Mouse (Mus musculus) megakaryocyte progenitor cell, adult 5-6 weeks (primary cell): ENCODE data around the gene Wfdc21. TPM values are rescaled to one million over a fixed set of nuclear protein-coding genes. Genes with fewer than 3 reads are reported as not detected.
A peak's percentile ranks its signal among the peaks of the same experiment; 100 is the strongest.

Source experiments
- ATAC-seq: replicated peaks from 2 replicates; pipeline ENCODE4 v1.8.0; 2016; ENCODE audit warnings: mild to moderate bottlenecking, moderate TSS enrichment, inconsistent platforms; ENCODE audit not compliant: poor library complexity
- total RNA-seq, 2 experiments: library from RNA; stranded (forward) in 1 of 2; stranded (reverse) in 1 of 2; fragments of 157-497, 149-512 nt in 1 of 2; fragments of 200-1000 nt in 1 of 2; gene quantifications; 2 replicates each; pipeline versions ENCODE4 v1.2.3 to v1.2.4; 2015 to 2017

The Wfdc21 gene
- total RNA-seq, 2 experiments from 2014 or later = 110 to 189 TPM

DNA sequence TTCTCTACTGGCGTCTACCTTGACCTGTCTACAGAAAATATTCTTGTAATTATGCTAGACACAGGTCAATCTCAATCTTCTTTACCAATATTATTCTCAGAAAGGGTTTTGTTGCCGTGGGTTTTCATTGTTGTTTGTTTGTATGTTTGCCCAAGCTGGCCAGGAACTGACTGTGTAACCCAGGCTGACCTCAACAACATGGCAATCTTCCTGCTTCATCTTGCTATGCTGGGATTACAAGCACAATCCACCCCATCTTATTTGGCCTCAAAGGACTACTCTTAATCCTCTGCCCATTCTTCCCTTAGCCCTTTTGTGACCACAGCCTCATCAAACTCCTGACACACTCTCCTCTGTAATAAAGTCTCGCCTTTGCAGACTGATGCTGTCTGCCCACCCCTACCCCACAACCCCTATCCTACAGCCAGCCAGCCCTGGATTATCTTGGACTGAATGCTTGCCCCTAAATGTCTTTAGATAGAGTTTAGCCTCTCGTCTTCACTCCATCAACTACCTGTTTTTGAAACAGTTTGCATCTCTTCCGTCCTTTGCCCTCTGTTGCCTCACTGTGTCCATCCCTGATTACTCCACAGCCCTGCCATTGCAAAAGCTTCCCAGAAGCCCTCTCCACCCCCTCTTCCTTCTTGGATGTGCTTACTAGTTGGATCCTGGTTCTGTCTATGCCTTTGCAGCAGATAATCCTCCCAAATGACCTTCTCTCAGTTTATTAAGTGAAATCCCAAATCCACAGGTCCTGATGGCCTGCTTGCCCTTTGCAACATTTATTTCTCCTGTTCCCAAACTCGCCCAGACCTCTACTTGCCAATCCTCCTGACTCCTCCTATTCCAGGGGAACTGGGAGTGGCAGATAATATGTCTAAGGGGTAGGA is 881 bp downstream of the Wfdc21 start:
- peak; percentile 67; the same call in 1 of the 2 replicates for ATAC-seq

DNA sequence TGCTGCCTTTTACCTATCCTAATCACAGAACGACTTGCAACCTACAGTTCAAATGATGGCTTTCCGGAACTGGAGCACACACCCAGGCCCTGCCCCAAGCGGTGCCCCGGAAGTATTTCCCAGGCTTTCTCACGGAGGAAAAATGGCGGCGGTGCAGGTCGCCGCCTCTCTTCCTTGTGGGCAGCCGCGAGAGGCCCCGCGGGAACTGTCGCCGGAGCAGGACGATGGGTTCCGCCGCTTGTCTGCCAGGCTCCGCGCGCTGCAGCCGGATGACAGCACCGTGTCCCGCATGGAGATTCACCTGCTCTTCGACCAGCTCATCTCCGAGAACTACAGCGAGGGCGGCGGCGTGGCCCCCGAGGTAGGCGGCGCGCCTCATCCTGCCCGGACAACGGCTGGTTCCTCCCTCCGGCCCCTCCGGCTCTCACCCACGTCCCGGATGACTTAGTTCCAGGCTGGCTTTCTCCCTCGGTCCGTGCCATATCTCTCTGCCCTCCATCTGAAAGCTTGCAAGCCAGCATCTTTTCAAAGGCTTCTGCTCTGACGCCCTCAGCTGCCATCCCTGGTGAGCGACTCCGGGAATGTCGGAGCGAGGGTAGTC is 6.9 kb downstream of the Wfdc21 start, which contains the start of gene Heatr6:
Heatr6 (plus strand) TSS at position 116 of the 601 bp plus-strand sequence.
- ATAC-seq = peak; percentile 98

DNA sequence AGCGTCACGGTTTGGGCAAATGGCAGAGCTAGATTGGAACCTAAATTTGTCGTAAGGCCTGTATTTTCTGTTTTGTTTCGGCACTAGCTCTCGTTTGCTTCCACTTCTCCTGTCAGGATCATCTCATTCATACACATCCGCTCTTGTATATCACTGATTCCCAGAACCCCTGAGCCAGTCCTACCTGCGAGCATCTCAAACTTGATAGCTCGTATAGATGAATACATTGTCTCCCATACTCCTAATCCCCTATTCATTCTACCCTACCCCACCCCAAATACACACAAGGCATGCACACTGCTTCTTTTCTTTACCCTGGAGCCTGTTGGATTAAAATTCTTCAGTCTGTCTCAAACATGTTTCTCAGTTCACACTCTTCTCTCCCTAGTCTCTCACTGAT is 7.5 kb downstream of the Wfdc21 start:
- ATAC-seq = no peak

DNA sequence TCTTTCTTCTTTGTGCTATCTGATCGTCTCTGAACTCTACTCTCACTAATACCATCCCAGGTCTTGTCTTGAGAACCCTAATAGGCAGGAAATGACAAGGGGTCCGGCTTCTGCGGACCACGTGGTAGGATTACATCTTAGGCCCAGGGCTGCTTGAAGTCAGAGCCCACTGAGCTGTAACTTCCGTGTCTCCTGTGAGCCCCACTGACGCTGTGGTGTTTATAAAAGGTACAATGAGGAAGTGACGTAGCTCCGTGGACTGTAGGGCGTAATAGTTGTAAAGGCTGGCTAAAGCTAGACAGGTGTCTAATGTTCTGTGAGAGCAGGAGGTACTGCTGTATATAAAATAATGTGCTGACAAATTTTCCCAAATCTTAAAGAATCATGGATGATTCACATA is 20.6 kb downstream of the Wfdc21 start:
- no peak for ATAC-seq

DNA sequence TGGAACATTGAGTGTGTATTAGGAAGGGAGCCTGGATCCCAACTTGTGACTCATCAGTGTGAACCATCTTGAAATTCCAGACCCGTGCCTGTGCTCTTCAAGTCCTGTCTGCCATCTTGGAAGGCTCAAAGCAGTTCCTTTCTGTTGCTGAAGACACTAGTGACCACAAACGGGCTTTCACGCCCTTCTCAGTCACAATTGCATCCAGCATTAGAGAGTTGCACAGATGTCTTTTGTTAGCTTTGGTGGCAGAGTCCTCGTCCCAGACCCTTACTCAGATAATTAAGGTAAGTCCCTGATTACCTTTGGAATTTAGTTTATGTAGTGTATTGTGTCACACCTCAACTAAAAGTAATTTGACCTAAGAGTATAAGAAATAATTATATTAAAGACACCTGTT is 22.2 kb downstream of the Wfdc21 start:
- ATAC-seq = no peak

DNA sequence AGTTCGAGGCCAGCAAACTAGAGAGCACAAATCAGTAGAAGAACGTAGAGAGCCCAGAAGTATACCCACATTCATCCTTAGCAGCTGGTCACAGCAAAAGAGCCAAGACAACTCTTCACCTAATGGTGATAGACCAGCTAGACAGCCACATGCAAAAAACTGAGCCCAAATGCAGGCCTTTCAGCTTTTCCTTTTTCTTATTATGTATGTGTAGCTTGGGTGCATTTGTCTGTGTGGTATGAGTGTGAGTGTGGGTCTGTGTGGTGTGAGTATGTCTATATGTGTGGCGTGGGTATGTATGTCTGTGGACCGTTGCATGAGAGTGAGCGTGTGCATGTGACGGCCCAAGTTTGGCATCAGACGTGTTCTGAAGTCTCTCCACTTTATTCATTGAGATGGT is 24.3 kb downstream of the Wfdc21 start:
- no peak for ATAC-seq

DNA sequence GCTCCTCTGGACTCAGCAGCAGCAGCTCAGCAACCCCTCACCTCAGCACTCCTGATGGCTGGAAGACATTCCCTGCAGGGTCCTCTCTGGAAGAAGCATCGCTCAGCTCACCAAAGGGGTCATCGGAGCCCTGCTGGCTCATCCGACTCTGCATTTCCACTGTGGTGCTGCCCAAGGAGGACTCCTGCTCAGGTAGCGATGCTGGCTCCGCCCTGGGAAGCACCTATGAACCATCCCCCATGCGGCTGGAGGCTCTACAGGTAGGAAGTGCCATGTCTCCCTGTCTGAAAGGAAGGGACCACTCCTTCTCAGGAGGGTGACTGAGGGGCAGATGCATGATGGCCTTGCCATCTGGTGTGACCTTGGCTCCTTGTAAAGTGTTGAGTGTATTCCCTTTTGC is 25.6 kb downstream of the Wfdc21 start:
- ATAC-seq = no peak

DNA sequence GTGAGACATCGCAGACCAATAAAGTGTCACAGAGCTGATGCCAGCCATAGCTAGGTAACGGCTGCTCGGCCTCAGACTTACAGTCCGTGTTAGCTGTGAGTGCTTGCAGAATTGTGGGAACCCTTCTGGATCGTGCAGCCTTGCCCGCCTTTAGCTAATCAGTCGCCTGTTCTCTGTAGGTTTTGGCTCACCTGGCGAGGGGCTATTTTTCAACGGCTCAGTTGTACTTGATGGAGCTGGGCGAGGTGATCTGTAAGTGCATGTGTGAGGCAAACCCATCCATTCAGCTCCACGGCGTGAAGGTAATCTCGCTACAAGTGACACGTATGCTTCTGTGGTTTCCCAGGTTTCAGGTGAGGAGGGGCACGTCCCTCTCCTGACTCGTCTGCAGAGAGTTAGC is 27.0 kb downstream of the Wfdc21 start:
- no peak for ATAC-seq

DNA sequence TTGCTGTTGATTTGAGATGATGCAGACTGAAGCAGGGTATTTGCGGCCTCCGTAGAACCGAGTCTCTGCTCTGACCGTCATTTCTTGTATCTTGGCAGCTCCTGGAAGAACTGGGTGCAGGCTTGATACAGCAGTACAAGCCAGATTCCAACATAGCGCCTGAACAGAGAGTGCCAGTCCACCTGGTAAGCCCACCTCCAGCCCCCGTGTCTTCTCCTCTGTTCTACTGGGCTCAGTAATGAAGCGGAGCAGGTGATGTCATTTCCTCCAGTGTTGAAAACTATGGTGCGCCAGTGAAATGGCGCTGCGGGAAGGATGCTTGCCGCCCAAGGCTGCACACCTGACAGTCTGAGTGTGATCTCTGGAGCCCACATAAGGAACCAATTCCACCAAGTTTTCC is 27.6 kb downstream of the Wfdc21 start:
- no peak for ATAC-seq

DNA sequence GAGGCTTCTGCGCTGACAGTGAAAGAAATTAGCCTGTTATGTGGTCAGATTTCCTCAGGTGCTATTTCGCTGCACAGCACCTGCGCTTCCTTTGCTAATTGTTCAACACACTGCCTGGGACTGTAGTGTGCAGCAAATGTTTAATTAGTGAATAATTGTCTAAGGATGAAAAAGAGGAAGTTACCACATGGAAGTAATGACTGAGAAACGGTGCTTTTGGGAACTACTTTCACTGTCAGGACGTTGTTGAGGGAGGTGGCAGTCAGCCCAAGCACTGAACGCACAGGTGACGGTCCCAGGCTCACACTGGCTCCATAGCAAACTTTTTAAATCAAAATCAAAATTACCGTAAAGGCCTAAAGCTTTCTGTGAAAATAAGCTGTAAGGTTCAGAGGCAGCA is 30.1 kb downstream of the Wfdc21 start:
- ATAC-seq = no peak; the same call in 1 of the 2 replicates

DNA sequence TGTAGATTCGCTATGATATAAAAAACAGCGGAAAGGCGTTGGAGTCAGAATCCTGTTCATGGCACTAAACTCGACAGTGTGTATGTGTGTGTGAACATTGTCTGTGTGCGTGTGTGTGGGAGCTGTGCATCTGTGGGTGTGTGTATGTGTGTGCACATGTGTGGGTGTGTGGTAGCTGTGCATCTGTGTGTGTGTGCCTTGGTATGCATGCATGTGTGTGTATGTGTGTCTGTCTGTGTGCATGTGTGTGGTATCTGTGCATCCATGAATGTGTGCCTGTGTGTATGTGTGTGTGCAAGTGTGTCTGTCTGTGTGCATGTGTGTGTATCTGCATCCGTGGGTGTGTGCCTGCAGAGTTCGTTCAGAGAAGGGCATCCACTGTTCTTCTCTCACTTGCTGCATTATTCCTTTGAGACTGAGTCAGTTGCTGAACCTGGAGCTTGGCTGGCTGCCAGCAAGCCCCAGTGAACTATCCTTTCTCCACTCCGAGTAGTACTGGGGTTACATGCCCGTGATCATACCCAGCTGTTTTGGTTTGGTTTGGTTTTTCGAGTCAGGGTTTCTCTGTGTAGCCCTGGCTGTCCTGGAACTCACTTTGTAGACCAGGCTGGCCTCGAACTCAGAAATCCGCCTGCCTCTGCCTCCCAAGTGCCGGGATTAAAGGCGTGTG is 37.3 kb downstream of the Wfdc21 start:
- no peak for ATAC-seq

DNA sequence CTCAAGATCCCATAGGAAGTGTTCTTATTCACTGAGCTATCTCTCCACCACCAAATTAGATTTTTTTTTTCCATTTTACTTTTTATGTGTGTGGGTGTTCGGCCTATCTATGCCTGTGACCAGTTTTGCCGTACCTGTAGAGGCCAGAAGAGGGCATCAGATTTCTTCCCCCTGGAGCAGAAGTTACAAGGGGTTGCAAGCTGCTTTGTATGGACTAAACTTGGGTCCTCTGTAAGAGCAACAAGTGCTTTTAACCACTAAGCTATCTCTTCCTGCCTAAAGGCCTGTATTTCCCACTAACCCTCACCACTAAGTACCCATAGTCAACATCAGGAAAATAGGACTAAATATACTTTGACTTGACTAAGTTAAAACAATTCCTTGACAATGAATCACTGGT is 37.9 kb downstream of the Wfdc21 start:
- no peak for ATAC-seq

DNA sequence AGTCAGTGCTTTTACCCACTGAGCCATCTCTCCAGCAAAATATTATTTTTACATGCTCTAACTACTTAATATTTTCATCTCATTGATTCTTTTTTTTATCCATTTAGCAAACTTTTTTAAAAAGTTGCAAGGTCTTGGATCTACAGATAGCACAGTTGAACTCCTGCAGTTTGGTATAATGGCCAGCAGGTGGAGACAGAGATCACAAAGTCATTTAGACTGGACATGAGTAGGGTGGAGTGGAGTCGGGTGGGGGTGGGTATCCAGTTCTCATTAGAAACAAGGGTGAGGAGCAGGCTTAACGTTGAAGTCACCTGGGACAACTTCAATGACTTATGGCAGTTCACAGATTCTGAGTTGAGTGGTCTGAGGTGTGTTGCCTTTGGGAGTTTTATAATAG is 38.6 kb downstream of the Wfdc21 start:
- peak; percentile 81 for ATAC-seq

DNA sequence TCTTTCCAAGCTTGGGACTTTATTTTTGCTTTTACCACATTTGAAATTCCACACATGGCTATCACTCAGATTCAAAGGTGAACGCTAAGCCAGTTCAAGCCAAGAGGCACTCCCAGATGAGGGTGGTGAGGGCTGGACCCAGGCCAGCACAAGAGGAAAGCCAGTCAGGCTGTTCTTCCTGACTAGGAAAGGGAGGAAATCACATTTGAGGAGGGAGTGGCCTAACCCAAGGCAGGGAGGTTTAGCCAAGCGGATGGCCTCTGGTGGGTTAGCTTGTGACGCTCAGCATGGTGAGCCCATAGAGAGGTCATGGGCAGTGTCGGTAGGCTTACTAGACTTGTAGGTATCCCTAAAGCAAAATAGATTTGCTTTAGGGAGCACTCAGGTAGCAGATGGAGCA is 40.1 kb downstream of the Wfdc21 start:
- ATAC-seq = no peak

DNA sequence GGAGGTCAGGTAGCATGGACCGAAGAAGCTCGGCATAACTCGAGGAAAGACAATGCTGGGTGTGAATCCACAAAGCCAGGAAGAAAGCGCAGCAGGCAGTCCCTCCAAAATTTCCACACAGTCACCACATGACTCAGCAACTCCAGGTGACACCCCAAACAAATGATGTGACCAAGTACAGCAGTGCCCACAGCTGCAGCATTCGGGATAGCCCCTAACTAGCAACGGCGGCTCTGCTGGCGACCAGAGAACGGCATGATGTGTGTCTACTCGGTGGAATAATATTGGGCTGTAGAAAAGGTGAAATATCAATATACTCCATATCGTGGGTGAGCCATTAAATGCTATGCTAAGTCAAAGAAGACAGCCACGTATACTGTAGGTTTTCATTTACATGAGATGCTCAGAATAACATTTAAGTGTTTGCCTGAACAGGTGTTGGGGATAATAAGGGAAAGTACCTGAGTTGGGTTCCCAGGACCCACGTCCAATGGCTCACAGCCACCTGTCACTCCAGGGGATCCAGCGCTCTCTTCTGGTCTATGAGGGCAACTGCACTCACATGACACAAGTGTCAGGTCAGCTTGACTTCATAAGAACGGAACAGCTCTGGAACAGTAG is 40.8 kb downstream of the Wfdc21 start:
- no peak for ATAC-seq

DNA sequence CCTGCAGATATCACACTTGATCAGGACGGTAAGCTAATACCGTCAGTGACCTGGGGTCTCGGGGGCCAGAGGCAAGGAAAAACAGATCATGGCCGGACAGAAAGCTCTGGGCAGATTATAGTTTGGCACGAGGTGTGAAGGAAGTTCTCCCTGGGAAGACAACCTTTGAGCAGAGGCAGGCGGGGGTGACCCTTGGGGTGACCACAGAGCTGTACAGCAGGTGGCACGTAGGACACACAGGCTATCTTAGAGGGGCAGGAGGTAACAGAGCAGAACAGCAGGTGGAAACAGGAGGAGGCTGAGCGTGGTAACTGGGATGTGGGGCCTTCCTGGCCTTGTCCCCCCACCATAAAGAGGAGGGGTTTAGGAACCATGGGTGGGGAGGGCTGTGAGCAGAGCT is 41.6 kb downstream of the Wfdc21 start:
- no peak for ATAC-seq

DNA sequence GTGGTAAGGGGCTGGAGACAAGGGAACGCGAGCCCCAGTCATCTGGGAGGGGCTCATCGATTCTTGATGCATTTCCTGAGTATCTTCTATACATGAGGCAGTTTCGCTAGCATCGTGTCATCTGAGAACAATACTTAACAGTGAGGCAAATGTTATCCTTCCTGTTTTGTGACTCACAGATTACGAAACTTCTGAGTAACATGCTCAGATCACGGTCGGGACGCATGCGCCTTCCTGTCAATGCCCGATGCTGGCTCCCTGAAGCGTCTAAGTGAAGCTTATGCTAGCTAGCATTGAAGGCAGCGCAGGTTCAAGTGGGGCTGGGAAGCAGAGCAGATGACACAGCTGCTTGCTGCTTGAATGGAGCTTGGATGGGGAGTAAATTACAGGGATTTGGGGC is 42.5 kb downstream of the Wfdc21 start:
- peak; percentile 81 for ATAC-seq

DNA sequence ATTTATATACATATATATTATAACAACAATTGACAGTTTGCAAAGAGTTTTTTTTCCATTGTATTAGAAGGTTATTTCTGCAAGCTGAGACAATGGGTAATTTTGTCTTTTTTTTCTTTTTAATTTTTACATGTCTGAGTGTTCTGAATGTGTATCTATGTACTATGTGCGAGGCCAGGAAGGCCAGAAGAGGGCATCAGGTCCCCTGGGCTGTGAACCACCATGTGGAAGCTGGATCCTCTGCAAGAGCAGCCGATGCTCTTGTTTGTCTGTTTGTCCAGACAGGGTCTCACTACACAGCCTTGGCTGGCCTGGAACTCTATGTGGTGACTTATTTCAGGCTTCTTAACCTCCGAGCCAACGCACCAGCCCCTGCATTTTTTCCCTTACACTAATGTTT is 44.4 kb downstream of the Wfdc21 start:
- ATAC-seq = no peak

DNA sequence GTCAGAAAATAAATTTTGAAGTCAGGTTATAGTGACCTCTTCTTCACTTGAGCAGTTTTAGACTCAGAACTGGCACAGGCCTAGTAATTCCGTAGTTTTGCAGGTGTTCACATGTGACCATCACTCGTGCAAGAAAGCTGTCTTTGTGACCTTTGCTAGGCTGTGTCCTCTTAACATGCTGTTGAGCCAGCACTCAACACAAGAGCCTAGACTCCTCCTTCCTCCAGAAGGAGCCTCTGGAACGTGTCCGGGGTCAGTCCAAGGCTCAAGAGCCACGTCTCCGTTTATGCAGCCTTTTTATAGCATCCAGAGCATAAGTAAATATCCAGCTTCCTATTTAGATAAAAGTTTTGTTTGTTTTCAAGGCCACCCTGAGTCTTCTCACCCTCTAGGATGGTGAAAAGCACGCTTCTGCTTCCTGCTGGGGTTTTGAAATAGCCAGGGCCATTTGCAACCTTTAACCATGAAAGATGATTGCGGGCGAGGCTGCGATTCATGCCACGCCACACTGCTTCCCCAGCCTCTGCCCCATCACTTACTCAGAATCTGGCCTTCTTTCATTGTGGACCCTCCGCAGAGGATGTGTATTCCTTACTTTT is 45.7 kb downstream of the Wfdc21 start:
- no peak for ATAC-seq

DNA sequence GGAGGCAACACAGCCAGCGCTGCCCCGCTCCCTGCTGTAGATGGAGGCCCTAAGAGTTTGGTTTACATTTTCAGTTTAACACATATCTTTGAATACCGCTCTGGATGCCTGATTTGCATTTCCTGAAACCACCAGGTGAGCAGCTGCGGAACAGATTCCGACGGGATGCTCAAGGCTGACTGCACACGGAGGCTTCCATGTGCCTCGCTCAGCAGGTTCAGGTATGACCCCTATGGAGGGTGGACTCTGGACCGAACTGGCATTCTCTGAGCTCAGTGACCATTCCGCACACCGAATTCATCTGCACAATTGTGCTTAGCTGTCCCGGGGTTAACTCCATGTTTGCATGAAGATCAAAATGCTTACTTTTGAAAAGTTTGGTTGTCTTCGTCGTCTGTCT is 46.5 kb downstream of the Wfdc21 start:
- ATAC-seq = no peak

DNA sequence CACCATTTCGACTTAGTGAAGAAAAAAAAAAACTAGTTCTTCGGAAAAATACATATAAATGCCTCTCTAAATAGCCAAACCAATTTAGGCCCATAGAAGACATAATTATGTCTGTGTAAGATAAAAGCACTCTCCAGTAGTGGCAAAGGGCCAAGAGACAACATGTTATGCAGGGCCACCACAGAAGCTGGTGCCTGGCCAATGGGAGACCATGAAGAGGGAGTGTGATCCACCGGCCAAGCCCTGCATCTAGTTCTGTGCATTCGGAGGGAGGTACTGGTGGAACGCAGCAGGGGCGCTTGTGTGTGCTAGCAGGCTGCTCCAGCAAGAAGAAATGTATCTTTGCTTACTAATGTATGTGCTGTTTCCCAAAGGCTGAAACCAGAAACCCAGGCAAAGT is 49.4 kb downstream of the Wfdc21 start:
- ATAC-seq = 0 out of 2 replicates have a peak, but pooled peaks have one; percentile 31
